Comparison of ENCODE assay signal across 9 mouse cellular contexts in genomic region chr14:55824001-55824480, GRCm38 (mm10). TPM values are rescaled to one million over a fixed set of nuclear protein-coding genes. Genes with fewer than 3 reads are reported as not detected.
DNase-seq lines count a peak whose midpoint lies in the region; ATAC-seq lines count a peak whose summit lies in the region.
"Had no signal": no experiment of that assay in that cellular context is flagged by ENCODE, and none has a peak within 500 bp of the region (broad histone marks: within the 10 kb centered on the region; RNA-seq: fewer than 3 reads in every experiment).

No protein-coding gene starts in this region.

- DNase-seq in layer of hippocampus, postnatal 10 days (ENCODE audit: low spot score in 2 of 2): peak; percentile 16 to 25
- DNase-seq in layer of hippocampus, adult 18-20 months (ENCODE audit: low spot score in 2 of 2): no peak
- DNase-seq in embryo, embryonic 10.5 days (ENCODE audit: low spot score): peak; percentile 79
- DNase-seq in heart, embryonic 10.5 days (ENCODE audit: low spot score): no peak
- peak; percentile 68 to 76 for DNase-seq in lung, postnatal 4 days
- DNase-seq in testis, postnatal 14 days (ENCODE audit: low spot score): peak; percentile 36
- DNase-seq in layer of hippocampus, adult 9-10 months (ENCODE audit: low spot score): no peak

- H3K36me3 ChIP-seq in heart, embryonic 10.5 days: peaks cover 6% of the 10 kb centered on the region; the same call in 1 of the 2 replicates
- no peaks in the 10 kb centered on the region for H3K36me3 ChIP-seq in kidney, embryonic 16.5 days (ENCODE audit: insufficient read depth, low read length)

- under 1% methylated on average over 10 of the region's 10 CpGs for WGBS in heart, embryonic 10.5 days
- under 1% methylated on average over 10 of the region's 10 CpGs for WGBS in kidney, embryonic 16.5 days

- H3K9me3 ChIP-seq in heart, embryonic 10.5 days: no peaks in the 10 kb centered on the region
- no peaks in the 10 kb centered on the region for H3K9me3 ChIP-seq in kidney, embryonic 16.5 days (ENCODE audit: low read length)

- peaks cover 29% of the 10 kb centered on the region for H3K27me3 ChIP-seq in heart, embryonic 10.5 days (ENCODE audit: insufficient read depth, poor library complexity, severe bottlenecking)
- no peaks in the 10 kb centered on the region for H3K27me3 ChIP-seq in kidney, embryonic 16.5 days (ENCODE audit: insufficient read depth, low read length)
- H3K27me3 ChIP-seq: Patski had no signal

- peak overlapping the region; percentile 75 for H3K9ac ChIP-seq in kidney, embryonic 16.5 days (replicated peaks; ENCODE audit: low read length)

- H3K4me1 ChIP-seq in heart, embryonic 10.5 days: peaks cover 48% of the 10 kb centered on the region
- peaks cover 38% of the 10 kb centered on the region for H3K4me1 ChIP-seq in kidney, embryonic 16.5 days (ENCODE audit: insufficient read depth, low read length)

- peak overlapping the region; percentile 94 for H3K27ac ChIP-seq in heart, embryonic 10.5 days
- peak overlapping the region; percentile 98 for H3K27ac ChIP-seq in kidney, embryonic 16.5 days (ENCODE audit: low read length)

- peak overlapping the region; percentile 83 for H3K4me2 ChIP-seq in kidney, embryonic 16.5 days (replicated peaks; ENCODE audit: low read depth, low read length)

- peak overlapping the region; percentile 75 for H3K4me3 ChIP-seq in heart, embryonic 10.5 days
- peak overlapping the region; percentile 53 for H3K4me3 ChIP-seq in kidney, embryonic 16.5 days (ENCODE audit: low read length)

- peak; percentile 17 for ATAC-seq in kidney, embryonic 16.5 days (ENCODE audit: low FRiP score, low TSS enrichment)

RNA-seq across cellular contexts. Expression of gene Nfatc4, which starts 1.1 kb away (rescaled TPM):
- 1 to 10 TPM; 3.9 to 5.8 TPM for total RNA-seq in layer of hippocampus, postnatal 10 days (2021)
- 1 to 10 TPM; 1.4 to 2.3 TPM for total RNA-seq in layer of hippocampus, adult 18-20 months (2021)
- 15.4 and 35.8 TPM in 2 replicates for polyA plus RNA-seq in heart, embryonic 10.5 days (2016; fragmentation: Nextera tagmentation; extraction: Ambion mirVana)
- 38.2 and 38.7 TPM in 2 replicates for polyA plus RNA-seq in kidney, embryonic 16.5 days (2015; fragmentation: Nextera tagmentation; extraction: Ambion mirVana)

RNA-seq across cellular contexts. Expression of gene Nynrin, which starts 29.8 kb away (rescaled TPM):
- 10 to 100 TPM; 17.0 to 17.3 TPM for total RNA-seq in layer of hippocampus, postnatal 10 days (2021)
- total RNA-seq in layer of hippocampus, adult 18-20 months (2021): 1 to 10 TPM; 7.0 to 8.0 TPM
- polyA plus RNA-seq in heart, embryonic 10.5 days (2016; fragmentation: Nextera tagmentation; extraction: Ambion mirVana): 27.1 and 32.7 TPM in 2 replicates
- polyA plus RNA-seq in kidney, embryonic 16.5 days (2015; fragmentation: Nextera tagmentation; extraction: Ambion mirVana): 22.5 and 25.1 TPM in 2 replicates
- polyA plus RNA-seq: Patski had no signal

RNA-seq across cellular contexts. Expression of gene Ripk3, which starts 35.4 kb away (rescaled TPM):
- 1 to 10 TPM in 1 of 2 experiments, under 1 TPM in 1; 0.78 to 2.2 TPM for total RNA-seq in layer of hippocampus, postnatal 10 days (2021)
- total RNA-seq in layer of hippocampus, adult 18-20 months (2021): 1 to 10 TPM in 1 of 2 experiments, under 1 TPM in 1; 0.52 to 1.1 TPM
- polyA plus RNA-seq in heart, embryonic 10.5 days (2016; fragmentation: Nextera tagmentation; extraction: Ambion mirVana): 20.0 and 32.0 TPM in 2 replicates
- polyA plus RNA-seq in kidney, embryonic 16.5 days (2015; fragmentation: Nextera tagmentation; extraction: Ambion mirVana): 39.3 and 43.4 TPM in 2 replicates

RNA-seq across cellular contexts. Expression of gene Adcy4, which starts 40.1 kb away (rescaled TPM):
- total RNA-seq in layer of hippocampus, postnatal 10 days (2021): 1 to 10 TPM; 6.7 to 9.0 TPM
- total RNA-seq in layer of hippocampus, adult 18-20 months (2021): 1 to 10 TPM; 3.1 to 4.4 TPM
- polyA plus RNA-seq in heart, embryonic 10.5 days (2016; fragmentation: Nextera tagmentation; extraction: Ambion mirVana): 14.5 and 18.1 TPM in 2 replicates
- 16.7 and 19.7 TPM in 2 replicates for polyA plus RNA-seq in kidney, embryonic 16.5 days (2015; fragmentation: Nextera tagmentation; extraction: Ambion mirVana)
- polyA plus RNA-seq: Patski had no signal

RNA-seq across cellular contexts. Expression of gene Ltb4r1, which starts 58.3 kb away (rescaled TPM):
- total RNA-seq in layer of hippocampus, postnatal 10 days (2021): under 1 TPM; 0.62 to 0.69 TPM
- under 1 TPM in 1 of 2 experiments, not detected in 1; 0.45 TPM for total RNA-seq in layer of hippocampus, adult 18-20 months (2021)
- polyA plus RNA-seq in heart, embryonic 10.5 days (2016; fragmentation: Nextera tagmentation; extraction: Ambion mirVana): 0.53 and 0.79 TPM in 2 replicates
- 0.54 and 0.92 TPM in 2 replicates for polyA plus RNA-seq in kidney, embryonic 16.5 days (2015; fragmentation: Nextera tagmentation; extraction: Ambion mirVana)
- polyA plus RNA-seq: Patski had no signal

Comparison
In these comparisons a context has a peak if more than half of its experiments do, and no peak if none do; other contexts are left out.
1. DNase-seq: peak in layer of hippocampus, postnatal 10 days (2 of 2), embryo, embryonic 10.5 days (single experiment), lung, postnatal 4 days (2 of 2) and testis, postnatal 14 days (single experiment); none in layer of hippocampus, adult 18-20 months (0 of 2), heart, embryonic 10.5 days (single experiment) and layer of hippocampus, adult 9-10 months (single experiment).